Mouse (Mus musculus) left cerebral cortex, postnatal 14 days (tissue): ENCODE data around the gene Vmn1r203. TPM values are rescaled to one million over a fixed set of nuclear protein-coding genes. Genes with fewer than 3 reads are reported as not detected.
"Not testable (repeated sequence)": the region's sequence is repeated elsewhere in the genome, so short reads cannot be mapped to it uniquely, and the experiment has no call there.

Experiments
- DNase-seq, 2 experiments: peaks; one replicate each; pipeline ENCODE4 v3.0.0; 2021 to 2022; ENCODE audit warnings: low spot score in 2 of 2, mixed read lengths in 1 of 2
- intact Hi-C: fragments of 180-260 bp; cut with DNase I; formaldehyde crosslinking; loops from one replicate; pipeline ENCODE4 v1.15.1; 2025
- long read RNA-seq, 2 experiments: library from polyadenylated mRNA; stranded (forward); transcript quantifications; one replicate each; pipeline ENCODE4 v2.0.0; 2021
- total RNA-seq, 2 experiments: library from RNA; stranded (reverse); gene quantifications; 2 replicates each; pipeline ENCODE4 v1.2.3; 2021

Vmn1r203 gene
- total RNA-seq: not detected
- long read RNA-seq, experiment 1: 0 reads
- long read RNA-seq, experiment 2: 0 reads

- intact Hi-C loops: no loop called here
- DNase-seq: no peak
Observed at GRCm38 (mm10) chr13:22517814-22518213, at the start of gene Vmn1r203. Vmn1r203 (plus strand) TSS chr13:22518114.

GRCm38 (mm10) chr13:22471623-22472022, 46.3 kb upstream of the Vmn1r203 start, which contains the start of gene Vmn1r201:
Vmn1r201 (plus strand) TSS chr13:22471923.
- no peak for DNase-seq
- intact Hi-C loops: no loop called here

GRCm38 (mm10) chr13:22502431-22502830, 15.5 kb upstream of the Vmn1r203 start:
- intact Hi-C loops: no loop called here
- DNase-seq: no peak

GRCm38 (mm10) chr13:22505281-22505680, 12.6 kb upstream of the Vmn1r203 start, which contains the start of gene Vmn1r202:
Vmn1r202 (minus strand) TSS chr13:22505381.
- DNase-seq: no peak
- intact Hi-C loops: no loop called here

GRCm38 (mm10) chr13:22552898-22553297, 35.0 kb downstream of the Vmn1r203 start, which contains the start of gene Vmn1r204:
Vmn1r204 (plus strand) TSS chr13:22553198.
- DNase-seq, intact Hi-C loops: not testable (repeated sequence)

GRCm38 (mm10) chr13:22574911-22575310, 57.0 kb downstream of the Vmn1r203 start:
- DNase-seq, intact Hi-C loops: not testable (repeated sequence)

Other genes with a start within 250 kb of the Vmn1r203 start
- gene Vmn1r195, start 247.6 kb upstream of the Vmn1r203 start, total RNA-seq: not detected
- gene Vmn1r196, start 228.2 kb upstream of the Vmn1r203 start, total RNA-seq: not detected
- gene Vmn1r197, start 193.5 kb upstream of the Vmn1r203 start, total RNA-seq: not detected
- not detected for gene Vmn1r198, start 167.8 kb upstream of the Vmn1r203 start, total RNA-seq
- gene Vmn1r199, start 138.3 kb upstream of the Vmn1r203 start, total RNA-seq: not detected
- not detected for gene Vmn1r200, start 127.7 kb upstream of the Vmn1r203 start, total RNA-seq
- not detected for gene Vmn1r201, start 46.2 kb upstream of the Vmn1r203 start, total RNA-seq
- gene Vmn1r202, start 12.7 kb upstream of the Vmn1r203 start, total RNA-seq: under 1 TPM in 1 of 2 experiments, not detected in 1; 0.06 TPM
- gene Vmn1r204, start 35.1 kb downstream of the Vmn1r203 start, total RNA-seq: not detected
- not detected for gene Vmn1r205, start 74.9 kb downstream of the Vmn1r203 start, total RNA-seq
- not detected for gene Vmn1r206, start 106.1 kb downstream of the Vmn1r203 start, total RNA-seq
- gene Vmn1r207-ps, start 211.5 kb downstream of the Vmn1r203 start, total RNA-seq: under 1 TPM; 0.11 to 0.15 TPM